Mouse (Mus musculus) CH12.LX (cell line): ENCODE measurements at regions not wholly inside any gene's neighbourhood (a gene's known extent, or its start where the extent isn't known, plus 50 kb on each side); places are given as distances from the start of the nearest gene placed in this dataset.

ENCODE experiments used
- CTCF ChIP-seq, 2 experiments: IDR thresholded peaks in 1 of 2; conservative IDR thresholded peaks in 1 of 2; 2 replicates each; pipeline ENCODE4 v1.5.1; 2011 to 2012; ENCODE audit warnings: low read depth in 2 of 2, low read length in 2 of 2, improper control_type of control experiment in 1 of 2, inconsistent platforms in 1 of 2, mild to moderate bottlenecking in 1 of 2, moderate library complexity in 1 of 2
- ELF1 ChIP-seq: IDR thresholded peaks from 2 replicates; pipeline ENCODE4 v1.6.1; 2014; ENCODE audit warnings: low read depth, mild to moderate bottlenecking, inconsistent platforms, low read length, improper control_type of control experiment
- EP300 ChIP-seq: IDR thresholded peaks from 2 replicates; pipeline ENCODE4 v1.6.1; 2011; ENCODE audit warnings: low read length, improper control_type of control experiment
- ETS1 ChIP-seq: conservative IDR thresholded peaks from 2 replicates; pipeline ENCODE4 v1.6.1; 2012; ENCODE audit warnings: low read depth, mild to moderate bottlenecking, inconsistent platforms, low read length, improper control_type of control experiment, moderate library complexity
- MAX ChIP-seq: IDR thresholded peaks from 2 replicates; pipeline ENCODE4 v1.6.1; 2011; ENCODE audit warnings: low read length, improper control_type of control experiment
- MXI1 ChIP-seq: IDR thresholded peaks from 2 replicates; pipeline ENCODE4 v1.6.1; 2011; ENCODE audit warnings: mild to moderate bottlenecking, low read depth, low read length, improper control_type of control experiment
- POLR2A ChIP-seq: IDR thresholded peaks from 2 replicates; pipeline ENCODE4 v1.6.1; 2011; ENCODE audit warnings: low read depth, mild to moderate bottlenecking, improper control_type of control experiment, low read length
- POLR2AphosphoS2 ChIP-seq: IDR thresholded peaks from 2 replicates; pipeline ENCODE4 v1.6.1; 2011; ENCODE audit warnings: low read depth, low read length, improper control_type of control experiment
- RCOR1 ChIP-seq: conservative IDR thresholded peaks from 2 replicates; pipeline ENCODE4 v1.6.1; 2012; ENCODE audit warnings: low read depth, mild to moderate bottlenecking, inconsistent platforms, low read length, improper control_type of control experiment
- TBP ChIP-seq: conservative IDR thresholded peaks from 2 replicates; pipeline ENCODE4 v1.6.1; 2011; ENCODE audit warnings: low read depth, low read length, improper control_type of control experiment
- TCF12 ChIP-seq: IDR thresholded peaks from 2 replicates; pipeline ENCODE4 v1.6.1; 2014; ENCODE audit warnings: low read depth, mild to moderate bottlenecking, inconsistent platforms, low read length, improper control_type of control experiment
- USF2 ChIP-seq: conservative IDR thresholded peaks from 2 replicates; pipeline ENCODE4 v1.6.1; 2011; ENCODE audit warnings: low read depth, low read length, improper control_type of control experiment
- ZC3H11A ChIP-seq: IDR thresholded peaks from 2 replicates; pipeline ENCODE4 v1.6.1; 2012; ENCODE audit warnings: low read depth, mild to moderate bottlenecking, inconsistent platforms, low read length, improper control_type of control experiment

DNA sequence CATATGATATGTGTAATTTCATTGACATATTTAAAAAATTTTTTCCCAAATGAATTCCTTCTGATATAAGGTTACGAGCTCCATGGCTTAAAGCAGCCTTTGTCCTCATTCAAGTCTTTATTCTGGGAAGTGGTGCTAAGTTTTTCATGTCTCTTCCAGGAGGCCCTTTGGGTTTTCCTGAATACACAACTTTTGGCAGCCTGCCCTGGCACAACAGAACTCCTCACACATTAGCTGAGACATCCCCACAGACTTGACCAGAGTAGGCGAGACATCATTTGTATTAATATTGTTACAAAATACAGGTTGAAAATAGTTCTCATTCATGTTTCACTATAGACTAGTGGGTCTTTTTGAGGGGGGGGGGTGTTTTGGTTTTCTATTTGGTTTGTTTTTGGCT is 2565.9 kb upstream of the Gm7489 start:
- TF ChIP-seq USF2 (no peak), POLR2AphosphoS2 (no peak), MXI1 (no peak), TBP (no peak), RCOR1 (no peak), CTCF (conservative IDR thresholded peaks at IDR 0.05 in 1 of 2, IDR thresholded peaks at IDR 0.05 in 1 of 2; ENCODE audit: low read depth in 2 of 2, low read length in 2 of 2) (no peak), TCF12 (no peak), ELF1 (no peak), ETS1 (no peak), POLR2A (no peak), MAX (no peak), EP300 (no peak), ZC3H11A (no peak)
